Mouse (Mus musculus): ENCODE data around the gene Nol9.

DNA sequence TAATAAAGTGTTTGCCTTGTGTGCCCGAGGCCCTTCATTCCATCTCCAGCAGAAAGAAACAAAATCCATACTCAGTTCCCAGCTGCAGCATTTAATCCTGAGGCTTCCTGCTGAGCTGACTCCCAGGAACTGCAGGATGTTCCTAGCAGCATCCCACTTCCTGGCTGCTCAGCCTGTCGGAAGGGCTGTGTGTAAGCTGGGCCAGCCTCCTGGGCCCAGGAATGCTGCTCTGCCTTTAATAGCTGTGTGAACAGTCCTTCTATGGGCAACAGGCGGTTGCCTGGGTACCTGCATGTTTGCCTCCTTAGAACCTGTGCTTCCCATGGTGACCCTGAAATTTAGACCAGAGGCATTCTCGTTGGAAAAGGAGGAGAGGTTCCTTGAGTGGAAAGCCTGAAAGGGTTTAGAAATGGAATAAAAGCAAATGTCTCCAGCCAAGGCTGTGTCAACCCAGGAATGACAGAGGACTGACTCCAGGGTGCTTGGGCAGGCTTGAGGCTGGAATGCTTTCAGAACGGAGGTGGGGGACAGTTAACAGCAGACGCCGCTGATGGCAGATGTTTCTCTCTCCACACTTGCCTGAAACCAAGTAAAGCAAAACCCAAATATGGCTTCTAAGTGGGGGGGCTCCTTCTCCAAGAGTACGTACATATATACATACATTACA lies 31.5 kb upstream of the Nol9 start:
- TF ChIP-seq ZC3H11A (IDR thresholded peaks at IDR 0.05; ENCODE audit: borderline replicate concordance, low read depth, low read length): no peak
- no peak for TF ChIP-seq HCFC1 (IDR thresholded peaks at IDR 0.05; ENCODE audit: borderline replicate concordance, insufficient read depth, low read length)
- TF ChIP-seq CHD2 (IDR thresholded peaks at IDR 0.05; ENCODE audit: low read depth, low read length): no peak
- TF ChIP-seq MAFK (IDR thresholded peaks at IDR 0.05; ENCODE audit: insufficient read depth, low read depth, low read length): no peak
